Mouse (Mus musculus): ENCODE data around the gene Otub2. TPM values are rescaled to one million over a fixed set of nuclear protein-coding genes. Genes with fewer than 3 reads are reported as not detected.
A peak's percentile ranks its signal among the peaks of the same experiment; 100 is the strongest.

The Otub2 gene
- polyA plus RNA-seq (2012; rRNA removed) = 9.5 and 10.5 TPM in 2 replicates
- polyA plus RNA-seq (2014; fragmentation: Nextera tagmentation; extraction: Ambion mirVana) = 13.2 and 14.0 TPM in 2 replicates

DNA sequence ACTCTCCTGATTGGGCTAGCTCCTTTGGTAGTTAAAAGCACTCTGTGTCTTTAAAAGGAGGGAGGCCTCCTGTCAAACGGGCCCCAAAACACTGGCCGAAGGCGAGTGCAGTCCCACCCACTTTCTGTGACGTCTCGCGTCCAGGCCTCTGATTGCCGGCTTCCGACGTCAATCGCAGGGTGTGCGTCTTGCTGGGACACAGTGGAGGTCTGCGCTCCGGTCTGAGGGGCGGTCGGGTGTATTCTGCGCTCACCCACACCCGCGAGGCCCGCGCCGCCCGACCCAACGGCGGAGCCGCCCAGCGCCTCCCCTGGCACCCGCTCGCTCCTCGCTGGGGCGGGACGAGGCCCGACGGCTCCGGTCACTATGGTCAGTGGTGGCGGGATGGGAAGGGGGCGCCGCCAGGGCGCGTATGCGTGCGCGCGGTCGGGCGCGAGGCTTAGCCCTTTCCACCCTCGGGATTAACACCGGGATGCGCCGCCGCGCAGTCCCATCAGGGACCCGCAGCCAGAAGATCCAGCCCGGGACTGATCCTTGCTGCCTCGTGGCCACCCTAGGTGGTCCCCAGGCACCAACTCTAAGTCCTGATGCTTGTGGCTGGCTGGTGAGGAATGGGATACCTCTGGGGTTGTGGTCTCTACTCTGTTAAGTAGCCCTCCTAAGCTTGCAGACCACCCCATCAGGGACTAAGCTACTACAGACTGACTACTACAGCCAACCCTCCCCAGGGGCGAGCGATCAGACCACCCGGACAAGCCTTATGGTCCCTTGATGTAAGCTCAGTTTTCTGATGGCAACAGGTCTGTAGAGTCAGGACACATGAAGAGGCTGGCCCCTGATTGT, at the start of gene Otub2:
Gene Otub2, plus strand, starts transcription at position 178 of the 843 bp plus-strand sequence.
- H3K9me3 ChIP-seq (ENCODE audit: control insufficient read depth, low read length) = no peaks in the 10 kb centered on the region
- no peaks in the 10 kb centered on the region for H3K36me3 ChIP-seq (ENCODE audit: control insufficient read depth, insufficient read depth, low read length)
- peak within 1 kb of the TSS; percentile 73 for H3K4me2 ChIP-seq (replicated peaks; ENCODE audit: low read depth, low read length, severe bottlenecking)
- ATAC-seq (ENCODE audit: low FRiP score, low read depth) = peak; percentile 99
- under 1% methylated on average over 54 of the region's 58 CpGs for WGBS
- peak within 1 kb of the TSS; percentile 90 for H3K9ac ChIP-seq (ENCODE audit: low read depth, low read length, severe bottlenecking)
- no peaks in the 10 kb centered on the region for H3K27me3 ChIP-seq (ENCODE audit: control insufficient read depth, insufficient read depth, low read length)
- no peak within 1 kb of the TSS for H3K27ac ChIP-seq (replicated peaks; ENCODE audit: low read depth, low read length)
- peaks cover 7% of the 10 kb centered on the region; the same call in 1 of the 2 replicates for H3K4me1 ChIP-seq (ENCODE audit: control insufficient read depth, insufficient read depth, low read length)
- peak; percentile 97 for DNase-seq (ENCODE audit: low spot score)
- H3K4me3 ChIP-seq (replicated peaks; ENCODE audit: low read length) = peak within 1 kb of the TSS; percentile 73
- no peak for TF ChIP-seq POLR2A (IDR thresholded peaks at IDR 0.05; ENCODE audit: borderline replicate concordance, extremely low read depth, insufficient read depth, insufficient read length)

DNA sequence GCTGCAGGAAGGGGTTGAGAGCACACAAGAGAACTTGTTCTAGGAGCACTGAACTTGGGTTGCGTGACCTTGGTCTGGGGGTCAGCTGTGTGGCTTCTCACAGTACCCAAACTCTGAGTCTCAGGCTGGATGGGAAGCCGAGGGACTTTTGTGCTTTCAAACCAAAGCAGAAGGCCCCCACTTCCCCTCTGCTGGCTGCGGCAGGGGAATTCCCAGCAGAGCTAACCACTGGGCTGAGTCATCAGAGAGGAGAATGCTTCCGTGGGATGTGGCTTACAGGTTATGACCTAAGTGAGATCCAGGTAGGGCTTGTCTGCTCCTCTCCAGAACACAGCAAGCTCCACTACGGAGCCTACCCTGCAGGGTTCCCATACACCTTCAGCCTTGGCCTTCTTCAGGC, 47.3 kb upstream of the Otub2 start:
- no peaks in the 10 kb centered on the region for H3K9me3 ChIP-seq (ENCODE audit: control insufficient read depth, low read length)
- H3K4me2 ChIP-seq (replicated peaks; ENCODE audit: low read depth, low read length, severe bottlenecking) = no peak overlapping the region
- ATAC-seq (ENCODE audit: low FRiP score, low read depth) (no peak), DNase-seq (ENCODE audit: low spot score) (no peak)
- no peaks in the 10 kb centered on the region for H3K27me3 ChIP-seq (ENCODE audit: control insufficient read depth, insufficient read depth, low read length)
- H3K9ac ChIP-seq (ENCODE audit: low read depth, low read length, severe bottlenecking) = no peak overlapping the region
- H3K36me3 ChIP-seq (ENCODE audit: control insufficient read depth, insufficient read depth, low read length) = no peaks in the 10 kb centered on the region
- no peak for TF ChIP-seq POLR2A (IDR thresholded peaks at IDR 0.05; ENCODE audit: borderline replicate concordance, extremely low read depth, insufficient read depth, insufficient read length)
- no peak overlapping the region for H3K27ac ChIP-seq (replicated peaks; ENCODE audit: low read depth, low read length)
- H3K4me3 ChIP-seq (replicated peaks; ENCODE audit: low read length) = no peak overlapping the region
- H3K4me1 ChIP-seq (ENCODE audit: control insufficient read depth, insufficient read depth, low read length) = no peaks in the 10 kb centered on the region
- 83% methylated on average over 5 of the region's 5 CpGs for WGBS

DNA sequence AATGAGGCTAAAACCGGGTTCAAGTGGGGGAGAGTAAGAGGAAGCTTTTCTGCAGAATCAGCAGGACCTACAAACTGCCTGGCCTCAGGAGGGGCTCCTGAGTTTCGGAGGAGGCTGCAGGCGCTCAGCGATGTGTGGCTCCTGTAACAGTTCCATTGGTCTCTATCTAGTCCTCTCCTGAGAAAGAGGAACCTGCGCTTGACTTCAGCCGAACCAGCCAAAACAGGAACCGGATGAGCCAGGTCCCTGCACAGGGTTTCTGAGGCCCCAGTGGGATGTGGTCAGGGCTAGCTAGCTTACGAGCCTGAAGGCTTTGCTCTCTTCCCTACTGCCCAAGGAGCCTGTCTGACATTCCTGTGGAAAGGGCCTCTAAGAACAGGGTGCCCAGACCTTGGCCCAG, 45.0 kb upstream of the Otub2 start:
- DNase-seq (ENCODE audit: low spot score) = no peak
- 75% methylated on average over 8 of the region's 8 CpGs for WGBS

DNA sequence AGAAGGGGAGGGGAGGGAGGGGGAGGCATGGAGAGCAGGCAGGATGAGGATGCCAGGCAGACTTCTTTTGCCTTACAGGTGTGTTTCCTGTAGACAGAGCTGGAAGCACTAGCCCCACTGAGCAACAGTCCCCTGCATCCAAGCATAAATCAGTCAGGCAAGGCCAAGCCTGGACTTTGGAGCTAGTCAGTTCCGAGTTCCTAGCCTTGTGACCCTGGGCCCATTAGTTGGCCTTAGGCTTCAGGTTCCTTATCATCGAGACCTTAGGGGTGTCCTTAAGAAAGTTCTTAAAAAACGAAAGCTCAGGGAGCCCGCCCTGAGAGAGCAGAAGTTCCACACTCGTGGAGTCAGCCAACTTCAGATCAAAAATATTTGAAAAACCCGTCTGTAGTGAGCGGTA, 43.5 kb upstream of the Otub2 start:
- ATAC-seq (ENCODE audit: low FRiP score, low read depth) (no peak), DNase-seq (ENCODE audit: low spot score) (no peak)
- no peaks in the 10 kb centered on the region for H3K27me3 ChIP-seq (ENCODE audit: control insufficient read depth, insufficient read depth, low read length)
- H3K9me3 ChIP-seq (ENCODE audit: control insufficient read depth, low read length) = no peaks in the 10 kb centered on the region
- TF ChIP-seq POLR2A (IDR thresholded peaks at IDR 0.05; ENCODE audit: borderline replicate concordance, extremely low read depth, insufficient read depth, insufficient read length) = no peak
- no peak overlapping the region for H3K4me2 ChIP-seq (replicated peaks; ENCODE audit: low read depth, low read length, severe bottlenecking)
- no peak overlapping the region for H3K27ac ChIP-seq (replicated peaks; ENCODE audit: low read depth, low read length)
- H3K9ac ChIP-seq (ENCODE audit: low read depth, low read length, severe bottlenecking) = no peak overlapping the region
- no peaks in the 10 kb centered on the region for H3K36me3 ChIP-seq (ENCODE audit: control insufficient read depth, insufficient read depth, low read length)
- H3K4me3 ChIP-seq (replicated peaks; ENCODE audit: low read length) = no peak overlapping the region
- H3K4me1 ChIP-seq (ENCODE audit: control insufficient read depth, insufficient read depth, low read length) = no peaks in the 10 kb centered on the region
- WGBS = 82% methylated on average over 7 of the region's 7 CpGs

More for the DNA sequence above, 45.0 kb upstream of the Otub2 start:
- Histone ChIP-seq H3K36me3 (ENCODE audit: control insufficient read depth, insufficient read depth, low read length) (no peaks in the 10 kb centered on the region), H3K4me3 (replicated peaks; ENCODE audit: low read length) (no peak overlapping the region), H3K4me1 (ENCODE audit: control insufficient read depth, insufficient read depth, low read length) (no peaks in the 10 kb centered on the region), H3K27ac (replicated peaks; ENCODE audit: low read depth, low read length) (no peak overlapping the region), H3K4me2 (replicated peaks; ENCODE audit: low read depth, low read length, severe bottlenecking) (no peak overlapping the region), H3K27me3 (ENCODE audit: control insufficient read depth, insufficient read depth, low read length) (no peaks in the 10 kb centered on the region), H3K9ac (ENCODE audit: low read depth, low read length, severe bottlenecking) (no peak overlapping the region), H3K9me3 (ENCODE audit: control insufficient read depth, low read length) (no peaks in the 10 kb centered on the region)
- ATAC-seq (ENCODE audit: low FRiP score, low read depth) = no peak
- no peak for TF ChIP-seq POLR2A (IDR thresholded peaks at IDR 0.05; ENCODE audit: borderline replicate concordance, extremely low read depth, insufficient read depth, insufficient read length)

DNA sequence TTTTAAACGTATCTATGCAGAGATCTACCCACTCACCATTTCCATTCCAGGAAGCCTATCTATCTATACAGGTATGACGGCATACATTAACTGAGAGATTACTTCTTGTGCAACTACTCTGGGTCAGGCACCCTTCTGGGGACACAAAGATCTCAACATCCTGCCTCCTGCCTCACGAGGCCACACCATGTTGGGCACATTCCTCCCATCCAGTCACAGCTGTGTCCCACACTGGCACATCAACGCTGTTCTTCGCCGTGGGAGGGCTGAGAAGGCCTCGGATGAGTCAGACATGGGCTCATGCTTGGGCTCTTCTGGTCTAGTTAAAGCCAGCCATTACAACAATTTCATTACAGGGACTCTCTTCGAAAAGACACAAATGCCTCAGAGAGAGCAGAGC, 41.5 kb upstream of the Otub2 start:
- no peak for ATAC-seq (ENCODE audit: low FRiP score, low read depth)
- Histone ChIP-seq H3K4me1 (ENCODE audit: control insufficient read depth, insufficient read depth, low read length) (no peaks in the 10 kb centered on the region), H3K4me3 (replicated peaks; ENCODE audit: low read length) (no peak overlapping the region), H3K9me3 (ENCODE audit: control insufficient read depth, low read length) (no peaks in the 10 kb centered on the region), H3K36me3 (ENCODE audit: control insufficient read depth, insufficient read depth, low read length) (no peaks in the 10 kb centered on the region), H3K9ac (ENCODE audit: low read depth, low read length, severe bottlenecking) (no peak overlapping the region), H3K27ac (replicated peaks; ENCODE audit: low read depth, low read length) (no peak overlapping the region), H3K4me2 (replicated peaks; ENCODE audit: low read depth, low read length, severe bottlenecking) (no peak overlapping the region), H3K27me3 (ENCODE audit: control insufficient read depth, insufficient read depth, low read length) (no peaks in the 10 kb centered on the region)
- 84% methylated on average over 8 of the region's 8 CpGs for WGBS
- no peak for DNase-seq (ENCODE audit: low spot score)
- no peak for TF ChIP-seq POLR2A (IDR thresholded peaks at IDR 0.05; ENCODE audit: borderline replicate concordance, extremely low read depth, insufficient read depth, insufficient read length)
